Mouse (Mus musculus) layer of hippocampus, adult 9-10 months (tissue): ENCODE data around the gene Krt36.

Source experiments
- DNase-seq: peaks from one replicate; pipeline ENCODE4 v3.0.0; 2022; ENCODE audit warnings: low spot score

The Krt36 gene

GRCm38 (mm10) chr11:100105576-100106122 lies at the start of gene Krt36:
Gene Krt36, minus strand, starts transcription at chr11:100105626.
- DNase-seq = no peak

GRCm38 (mm10) chr11:100148615-100149330 lies 43.3 kb upstream of the Krt36 start, which contains the start of gene Krt19:
Gene Krt19, minus strand, starts transcription at chr11:100148665.
- DNase-seq = no peak

- no peak for DNase-seq
Measured at GRCm38 (mm10) chr11:100147566-100148353, 42.3 kb upstream of the Krt36 start.

GRCm38 (mm10) chr11:100145858-100146560 lies 40.6 kb upstream of the Krt36 start:
- DNase-seq = no peak

- DNase-seq = no peak
Measured at GRCm38 (mm10) chr11:100145104-100145503, 39.7 kb upstream of the Krt36 start.

GRCm38 (mm10) chr11:100140966-100141365 lies 35.5 kb upstream of the Krt36 start:
- DNase-seq = no peak

GRCm38 (mm10) chr11:100139391-100139790 lies 34.0 kb upstream of the Krt36 start:
- DNase-seq = no peak

GRCm38 (mm10) chr11:100138809-100139208 lies 33.4 kb upstream of the Krt36 start:
- DNase-seq = no peak

GRCm38 (mm10) chr11:100137693-100138092 lies 32.3 kb upstream of the Krt36 start:
- no peak for DNase-seq

GRCm38 (mm10) chr11:100136559-100136958 lies 31.1 kb upstream of the Krt36 start:
- DNase-seq = no peak

- DNase-seq = no peak
Measured at GRCm38 (mm10) chr11:100135731-100136130, 30.3 kb upstream of the Krt36 start, which contains the start of gene Krt15. Gene Krt15, minus strand, starts transcription at chr11:100135928.

- DNase-seq = no peak
Measured at GRCm38 (mm10) chr11:100124901-100125300, 19.5 kb upstream of the Krt36 start.

GRCm38 (mm10) chr11:100121466-100121865 lies 16.0 kb upstream of the Krt36 start, which contains the start of gene Krt13:
Gene Krt13, minus strand, starts transcription at chr11:100121566.
- DNase-seq = no peak

- no peak for DNase-seq
Measured at GRCm38 (mm10) chr11:100120331-100120730, 14.9 kb upstream of the Krt36 start.

GRCm38 (mm10) chr11:100113742-100114029 lies 8.3 kb upstream of the Krt36 start:
- no peak for DNase-seq

- DNase-seq = no peak
Measured at GRCm38 (mm10) chr11:100112935-100113741, 7.7 kb upstream of the Krt36 start.

GRCm38 (mm10) chr11:100102693-100103429 lies 2.6 kb downstream of the Krt36 start:
- DNase-seq = no peak

- no peak for DNase-seq
Measured at GRCm38 (mm10) chr11:100100391-100100790, 5.0 kb downstream of the Krt36 start.

GRCm38 (mm10) chr11:100097819-100098218 lies 7.6 kb downstream of the Krt36 start:
- DNase-seq = no peak

GRCm38 (mm10) chr11:100096141-100096540 lies 9.3 kb downstream of the Krt36 start, which contains the start of gene Krt35:
Gene Krt35, minus strand, starts transcription at chr11:100096241.
- DNase-seq = no peak
